Mouse (Mus musculus) adrenal gland, adult 2 months (tissue): ENCODE results near the gene Tpsab1. TPM values are rescaled to one million over a fixed set of nuclear protein-coding genes. Genes with fewer than 3 reads are reported as not detected.

Experiments used
- polyA plus RNA-seq: library from polyadenylated mRNA; depleted of rRNA; stranded (reverse); fragments of >200 nt; gene quantifications from 2 replicates; pipeline ENCODE4 v1.2.3, GENCODE M21; 2012; rRNA removed
- total RNA-seq, 2 experiments: library from RNA; stranded (reverse); gene quantifications; 2 replicates each; pipeline ENCODE4 v1.2.3; 2021

The Tpsab1 gene
- total and polyA plus RNA-seq, 3 experiments = 0.98 to 4.9 (median 1.5) TPM

Other genes starting within 250 kb of the Tpsab1 start
- 10 to 100 TPM; 16.4 to 24.5 TPM for gene Telo2, start 229.6 kb downstream of the Tpsab1 start, total RNA-seq
- 15.5 and 15.7 TPM in 2 replicates for gene Telo2, start 229.6 kb downstream of the Tpsab1 start, polyA plus RNA-seq
- gene Ptx4, start 224.8 kb downstream of the Tpsab1 start, total RNA-seq = not detected
- gene Ptx4, start 224.8 kb downstream of the Tpsab1 start, polyA plus RNA-seq = not detected in 2 replicates
- gene Clcn7, start 212.2 kb downstream of the Tpsab1 start, total RNA-seq = 10 to 100 TPM; 38.3 to 48.6 TPM
- 33.9 and 37.4 TPM in 2 replicates for gene Clcn7, start 212.2 kb downstream of the Tpsab1 start, polyA plus RNA-seq
- under 1 TPM in 1 of 2 experiments, not detected in 1; 0.12 TPM for gene Ccdc154, start 183.1 kb downstream of the Tpsab1 start, total RNA-seq
- gene Ccdc154, start 183.1 kb downstream of the Tpsab1 start, polyA plus RNA-seq = 0.03 and 0.07 TPM in 2 replicates
- not detected for gene Gm38655, start 170.1 kb downstream of the Tpsab1 start, total RNA-seq
- gene Gm38655, start 170.1 kb downstream of the Tpsab1 start, polyA plus RNA-seq = not detected in 2 replicates
- gene BC003965, start 161.0 kb downstream of the Tpsab1 start, total RNA-seq = 10 to 100 TPM; 16.7 to 24.4 TPM
- gene BC003965, start 161.0 kb downstream of the Tpsab1 start, polyA plus RNA-seq = 24.0 and 25.7 TPM in 2 replicates
- gene Unkl, start 157.2 kb downstream of the Tpsab1 start, total RNA-seq = 10 to 100 TPM; 14.0 to 18.1 TPM
- 23.7 and 30.3 TPM in 2 replicates for gene Unkl, start 157.2 kb downstream of the Tpsab1 start, polyA plus RNA-seq
- 10 to 100 TPM; 50.4 to 50.6 TPM for gene Gnptg, start 105.4 kb downstream of the Tpsab1 start, total RNA-seq
- 32.6 and 40.0 TPM in 2 replicates for gene Gnptg, start 105.4 kb downstream of the Tpsab1 start, polyA plus RNA-seq
- 10 to 100 TPM; 18.5 to 25.1 TPM for gene Tsr3, start 105.4 kb downstream of the Tpsab1 start, total RNA-seq
- 24.1 and 28.9 TPM in 2 replicates for gene Tsr3, start 105.4 kb downstream of the Tpsab1 start, polyA plus RNA-seq
- 10 to 100 TPM in 1 of 2 experiments, 1 to 10 TPM in 1; 9.7 to 10.1 TPM for gene Baiap3, start 89.2 kb downstream of the Tpsab1 start, total RNA-seq
- gene Baiap3, start 89.2 kb downstream of the Tpsab1 start, polyA plus RNA-seq = 84.6 and 90.0 TPM in 2 replicates
- gene Ube2i, start 70.9 kb downstream of the Tpsab1 start, total RNA-seq = 100 to 1,000 TPM; 225 to 248 TPM
- gene Ube2i, start 70.9 kb downstream of the Tpsab1 start, polyA plus RNA-seq = 79.5 and 103 TPM in 2 replicates
- gene Prss34, start 47.2 kb downstream of the Tpsab1 start, total RNA-seq = under 1 TPM; 0.23 to 0.48 TPM
- not detected in 2 replicates for gene Prss34, start 47.2 kb downstream of the Tpsab1 start, polyA plus RNA-seq
- gene Prss28, start 36.9 kb downstream of the Tpsab1 start, total RNA-seq = not detected
- gene Prss28, start 36.9 kb downstream of the Tpsab1 start, polyA plus RNA-seq = not detected in 2 replicates
- not detected for gene Prss29, start 26.9 kb downstream of the Tpsab1 start, total RNA-seq
- gene Prss29, start 26.9 kb downstream of the Tpsab1 start, polyA plus RNA-seq = not detected in 2 replicates
- 1 to 10 TPM; 2.8 to 3.8 TPM for gene Tpsb2, start 20.7 kb upstream of the Tpsab1 start, total RNA-seq
- gene Tpsb2, start 20.7 kb upstream of the Tpsab1 start, polyA plus RNA-seq = 10.0 and 18.1 TPM in 2 replicates
- not detected for gene Tpsg1, start 23.7 kb upstream of the Tpsab1 start, total RNA-seq
- gene Tpsg1, start 23.7 kb upstream of the Tpsab1 start, polyA plus RNA-seq = 0.20 and 0.75 TPM in 2 replicates
- 10 to 100 TPM; 77.1 to 96.1 TPM for gene Cacna1h, start 88.2 kb upstream of the Tpsab1 start, total RNA-seq
- 163 and 202 TPM in 2 replicates for gene Cacna1h, start 88.2 kb upstream of the Tpsab1 start, polyA plus RNA-seq
- gene Tekt4, start 109.1 kb upstream of the Tpsab1 start, total RNA-seq = under 1 TPM in 1 of 2 experiments, not detected in 1; 0.17 TPM
- 0.17 TPM in 1 of 2 replicates, not detected in the other for gene Tekt4, start 109.1 kb upstream of the Tpsab1 start, polyA plus RNA-seq
- gene Sstr5, start 151.7 kb upstream of the Tpsab1 start, total RNA-seq = 1 to 10 TPM in 1 of 2 experiments, under 1 TPM in 1; 0.97 to 1.0 TPM
- gene Sstr5, start 151.7 kb upstream of the Tpsab1 start, polyA plus RNA-seq = 0.36 and 0.54 TPM in 2 replicates
- 1 to 10 TPM in 1 of 2 experiments, under 1 TPM in 1; 0.83 to 1.5 TPM for gene Sox8, start 225.1 kb upstream of the Tpsab1 start, total RNA-seq
- gene Sox8, start 225.1 kb upstream of the Tpsab1 start, polyA plus RNA-seq = 1.6 and 2.8 TPM in 2 replicates
- gene Lmf1, start 233.5 kb upstream of the Tpsab1 start, total RNA-seq = 10 to 100 TPM; 40.4 to 42.6 TPM
- 30.3 and 35.8 TPM in 2 replicates for gene Lmf1, start 233.5 kb upstream of the Tpsab1 start, polyA plus RNA-seq